Mouse (Mus musculus) bone marrow macrophage, adult 2 months (primary cell): Measurements from ENCODE around the gene L1cam.

Source experiments
- CTCF ChIP-seq: IDR thresholded peaks from 2 replicates; pipeline ENCODE4 v1.5.1; 2012; ENCODE audit warnings: low read depth, mild to moderate bottlenecking, low read length, moderate library complexity
- POLR2A ChIP-seq: IDR thresholded peaks from 2 replicates; pipeline ENCODE4 v1.6.1; 2012; ENCODE audit warnings: mild to moderate bottlenecking, low read depth, low read length, borderline replicate concordance

DNA sequence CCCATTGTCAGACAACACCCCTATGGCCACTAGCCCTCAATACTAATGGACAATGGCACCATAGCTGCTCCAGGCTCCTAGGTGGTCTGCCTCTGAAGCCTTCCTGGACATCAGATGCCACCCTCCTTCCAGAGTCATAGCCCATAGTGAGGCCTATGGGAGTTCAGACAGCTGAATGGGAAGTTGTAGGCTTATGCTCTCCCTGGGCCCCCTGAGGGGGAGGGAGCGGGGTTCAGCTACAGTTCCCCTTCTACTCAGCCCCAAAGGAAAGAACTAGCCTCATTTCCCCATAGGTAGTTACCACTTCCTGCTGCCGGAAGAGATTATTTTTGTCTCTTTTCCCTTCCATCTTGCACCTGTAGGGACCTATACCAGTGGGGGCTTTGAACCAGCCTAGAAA lies 15.7 kb upstream of the L1cam start:
- TF ChIP-seq CTCF, result no peak
- TF ChIP-seq POLR2A, result no peak
